Mouse (Mus musculus) neural tube, embryonic 15.5 days (tissue): ENCODE measurements around the gene Ces1h. TPM values are rescaled to one million over a fixed set of nuclear protein-coding genes. Genes with fewer than 3 reads are reported as not detected.

Experiments used
- ATAC-seq: fragments of 200-750 bp; cut with Nextera tagmentation; 2 replicates; pipeline ENCODE4 v1.8.0; 2017; ENCODE audit warnings: mild to moderate bottlenecking, moderate TSS enrichment, moderate library complexity; ENCODE audit not compliant: low FRiP score
- H3K27ac ChIP-seq: fragments of 300-500 bp; sonication (generic); replicated peaks from 2 replicates; pipeline ENCODE4 v1.5.1; 2015; ENCODE audit warnings: mild to moderate bottlenecking, inconsistent platforms
- H3K27me3 ChIP-seq: fragments of 300-500 bp; sonication (generic); replicated peaks from 2 replicates; pipeline ENCODE4 v1.6.1; 2015; ENCODE audit warnings: inconsistent platforms
- H3K36me3 ChIP-seq: fragments of 300-500 bp; sonication (generic); 2 replicates; pipeline ENCODE4 v1.6.1; 2015; ENCODE audit warnings: inconsistent platforms
- H3K4me1 ChIP-seq: fragments of 300-500 bp; sonication (generic); 2 replicates; pipeline ENCODE4 v1.6.1; 2015; ENCODE audit warnings: inconsistent platforms
- H3K4me2 ChIP-seq: fragments of 300-500 bp; sonication (generic); 2 replicates; pipeline ENCODE4 v1.6.1; 2015; ENCODE audit warnings: inconsistent platforms, mild to moderate bottlenecking, moderate library complexity
- H3K4me3 ChIP-seq: fragments of 300-500 bp; sonication (generic); replicated peaks from 2 replicates; pipeline ENCODE4 v1.5.1; 2015; ENCODE audit warnings: mild to moderate bottlenecking, inconsistent platforms
- H3K9ac ChIP-seq: fragments of 300-500 bp; sonication (generic); replicated peaks from 2 replicates; pipeline ENCODE4 v1.6.1; 2015; ENCODE audit warnings: mild to moderate bottlenecking, inconsistent platforms
- H3K9me3 ChIP-seq: fragments of 300-500 bp; sonication (generic); replicated peaks from 2 replicates; pipeline ENCODE4 v1.6.1; 2016; ENCODE audit warnings: inconsistent platforms
- WGBS: fragments of 180-500 bp; shearing (Covaris S2); methylation state at CpG from one replicate; pipeline ENCODE4 v1.1.7; 2015; ENCODE audit warnings: mixed read lengths; 5-methylcytosine and 5-hydroxymethylcytosine counted together
- polyA plus RNA-seq: library from polyadenylated mRNA; unstranded; fragments of >200 nt; fragmentation: Nextera tagmentation; extraction: Ambion mirVana; gene quantifications from 2 replicates; pipeline ENCODE4 v1.2.1, GENCODE M21; 2015

The Ces1h gene
- polyA plus RNA-seq, 1 experiment from 2014 or later: not detected

DNA sequence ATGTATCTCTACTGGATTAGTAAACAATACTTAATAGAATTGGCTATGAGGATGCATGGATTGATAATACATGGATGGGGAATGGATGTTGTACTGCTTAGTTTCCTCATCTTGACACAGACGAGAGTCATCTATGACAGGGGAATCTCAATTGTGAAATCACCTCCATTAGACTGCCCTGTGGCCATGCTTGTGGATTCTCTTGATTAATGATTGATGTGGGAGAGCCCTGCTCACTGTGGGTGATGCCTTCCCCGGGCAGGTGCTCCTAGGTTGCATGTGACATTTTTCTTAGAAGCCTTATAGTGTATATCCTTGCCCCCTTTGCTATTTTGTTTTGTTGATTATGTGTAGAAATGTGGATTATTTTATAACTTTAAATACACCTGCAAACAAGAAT, 54.4 kb downstream of the Ces1h start:
- Histone ChIP-seq H3K27me3 (no peaks in the 10 kb centered on the region), H3K36me3 (no peaks in the 10 kb centered on the region), H3K4me1 (no peaks in the 10 kb centered on the region), H3K9ac (no peak overlapping the region), H3K9me3 (no peaks in the 10 kb centered on the region), H3K4me2 (no peak overlapping the region), H3K27ac (no peak overlapping the region), H3K4me3 (no peak overlapping the region)
- 82% methylated on average over 2 of the region's 2 CpGs for WGBS
- no peak for ATAC-seq

DNA sequence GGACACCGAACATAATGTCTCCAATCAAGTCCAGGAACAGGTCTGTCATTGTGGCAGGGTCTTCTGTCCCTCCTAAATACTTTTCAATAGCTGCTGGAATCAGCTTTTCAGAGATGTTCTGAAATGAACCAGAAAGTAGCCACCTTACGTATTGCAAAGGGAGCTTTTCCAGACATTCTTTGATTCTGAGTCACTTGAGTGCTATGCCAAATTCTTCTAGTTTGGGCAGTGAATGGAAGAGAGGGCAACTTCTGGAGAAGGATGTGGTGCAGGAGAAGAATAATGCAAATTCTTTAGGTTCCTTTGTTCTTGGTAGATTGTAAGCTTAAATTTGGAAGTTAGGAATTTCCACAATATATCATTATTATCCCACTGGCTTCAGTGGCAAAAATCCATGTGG, 62.5 kb downstream of the Ces1h start:
- Histone ChIP-seq H3K4me2 (no peak overlapping the region), H3K27ac (no peak overlapping the region), H3K9me3 (no peaks in the 10 kb centered on the region), H3K4me1 (no peaks in the 10 kb centered on the region), H3K27me3 (no peaks in the 10 kb centered on the region), H3K9ac (no peak overlapping the region), H3K4me3 (no peak overlapping the region), H3K36me3 (no peaks in the 10 kb centered on the region)
- ATAC-seq: no peak
- 93% methylated on average over 2 of the region's 2 CpGs for WGBS

DNA sequence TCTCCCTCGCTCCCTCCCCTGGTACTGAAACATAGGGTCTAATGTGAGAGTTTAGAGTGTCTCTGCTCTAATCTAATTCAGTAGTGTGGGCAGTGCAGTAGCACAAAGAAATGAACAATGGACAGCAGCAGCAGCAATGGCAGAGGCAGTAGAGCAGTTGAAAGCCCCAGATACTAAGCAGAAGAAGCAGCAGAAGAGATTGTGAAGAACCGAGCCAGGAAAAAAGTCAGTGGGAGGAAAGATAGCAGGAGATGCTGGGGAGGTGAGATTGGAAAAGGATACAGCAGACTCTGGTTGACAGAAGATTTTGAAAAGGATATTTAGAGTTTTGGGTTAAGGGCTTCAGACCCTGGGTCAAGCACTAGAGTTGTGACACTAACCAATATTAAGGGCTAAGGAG, 64.0 kb downstream of the Ces1h start:
- Histone ChIP-seq H3K27me3 (no peaks in the 10 kb centered on the region), H3K4me1 (no peaks in the 10 kb centered on the region), H3K36me3 (no peaks in the 10 kb centered on the region), H3K9me3 (no peaks in the 10 kb centered on the region), H3K27ac (no peak overlapping the region), H3K4me3 (no peak overlapping the region), H3K4me2 (no peak overlapping the region), H3K9ac (no peak overlapping the region)
- 80% methylated on average over 2 of the region's 2 CpGs for WGBS
- no peak for ATAC-seq

Other genes with a start within 250 kb of the Ces1h start
- not detected in 2 replicates for gene Ces1c, start 248.4 kb downstream of the Ces1h start, polyA plus RNA-seq
- gene Ces1d, start 181.9 kb downstream of the Ces1h start, polyA plus RNA-seq: 0.22 and 0.92 TPM in 2 replicates
- not detected in 2 replicates for gene Ces1e, start 150.1 kb downstream of the Ces1h start, polyA plus RNA-seq
- gene Ces1f, start 100.0 kb downstream of the Ces1h start, polyA plus RNA-seq: 0.28 TPM in 1 of 2 replicates, not detected in the other
- gene Ces1g, start 42.4 kb downstream of the Ces1h start, polyA plus RNA-seq: not detected in 2 replicates
- 0.15 and 0.54 TPM in 2 replicates for gene Ces5a, start 156.1 kb upstream of the Ces1h start, polyA plus RNA-seq